Mouse (Mus musculus): ENCODE results near the gene Meis2.

The Meis2 gene

GRCm38 (mm10) chr2:115943044-115943443 is 122.6 kb downstream of the Meis2 start:
- DNase-seq (ENCODE audit: low spot score), result no peak

- DNase-seq (ENCODE audit: low spot score), result no peak
These were observed 125.8 kb downstream of the Meis2 start for GRCm38 (mm10) chr2:115939849-115940248.

- no peak for DNase-seq (ENCODE audit: low spot score)
These were observed 126.6 kb downstream of the Meis2 start for GRCm38 (mm10) chr2:115938926-115939563.

- no peak for DNase-seq (ENCODE audit: low spot score)
These were observed 127.3 kb downstream of the Meis2 start for GRCm38 (mm10) chr2:115938296-115938695.

- no peak for DNase-seq (ENCODE audit: low spot score)
These were observed 127.7 kb downstream of the Meis2 start for GRCm38 (mm10) chr2:115937896-115938295.

- DNase-seq (ENCODE audit: low spot score), result no peak
These were observed 128.9 kb downstream of the Meis2 start for GRCm38 (mm10) chr2:115936786-115937185.

- DNase-seq (ENCODE audit: low spot score), result no peak
These were observed 131.3 kb downstream of the Meis2 start for GRCm38 (mm10) chr2:115934299-115934698.

- DNase-seq (ENCODE audit: low spot score), result no peak
These were observed 132.4 kb downstream of the Meis2 start for GRCm38 (mm10) chr2:115933259-115933658.

GRCm38 (mm10) chr2:115925744-115926143 is 139.9 kb downstream of the Meis2 start:
- DNase-seq (ENCODE audit: low spot score), result no peak

GRCm38 (mm10) chr2:115924472-115924871 is 141.2 kb downstream of the Meis2 start:
- DNase-seq (ENCODE audit: low spot score), result no peak

- no peak for DNase-seq (ENCODE audit: low spot score)
These were observed 142.4 kb downstream of the Meis2 start for GRCm38 (mm10) chr2:115923247-115923646.

GRCm38 (mm10) chr2:115921687-115922086 is 144.0 kb downstream of the Meis2 start:
- DNase-seq (ENCODE audit: low spot score), result no peak

- DNase-seq (ENCODE audit: low spot score), result no peak
These were observed 145.2 kb downstream of the Meis2 start for GRCm38 (mm10) chr2:115920336-115920951.

GRCm38 (mm10) chr2:115919141-115920071 is 146.2 kb downstream of the Meis2 start:
- DNase-seq (ENCODE audit: low spot score), result no peak

GRCm38 (mm10) chr2:115918561-115918960 is 147.1 kb downstream of the Meis2 start:
- DNase-seq (ENCODE audit: low spot score), result no peak

GRCm38 (mm10) chr2:115914539-115914938 is 151.1 kb downstream of the Meis2 start:
- DNase-seq (ENCODE audit: low spot score), result no peak

GRCm38 (mm10) chr2:115912948-115913529 is 152.6 kb downstream of the Meis2 start:
- DNase-seq (ENCODE audit: low spot score), result no peak

GRCm38 (mm10) chr2:115911913-115912642 is 153.6 kb downstream of the Meis2 start:
- no peak for DNase-seq (ENCODE audit: low spot score)

GRCm38 (mm10) chr2:115910217-115910616 is 155.4 kb downstream of the Meis2 start:
- no peak for DNase-seq (ENCODE audit: low spot score)

- no peak for DNase-seq (ENCODE audit: low spot score)
These were observed 164.6 kb downstream of the Meis2 start for GRCm38 (mm10) chr2:115901007-115901406.

- DNase-seq (ENCODE audit: low spot score), result no peak
These were observed 168.1 kb downstream of the Meis2 start for GRCm38 (mm10) chr2:115897559-115897958.

- no peak for DNase-seq (ENCODE audit: low spot score)
These were observed 168.6 kb downstream of the Meis2 start for GRCm38 (mm10) chr2:115897001-115897400.
